In genomic region chr16:21778293-21778866, GRCm38 (mm10) we compare ENCODE assay signal across 8 mouse cellular contexts. TPM values are rescaled to one million over a fixed set of nuclear protein-coding genes. Genes with fewer than 3 reads are reported as not detected.
DNase-seq lines count a peak whose midpoint lies in the region; ATAC-seq lines count a peak whose summit lies in the region.

No protein-coding gene starts in this region.

- H3K9ac ChIP-seq in kidney, embryonic 16.5 days (replicated peaks; ENCODE audit: low read length), result no peak overlapping the region
- H3K9ac ChIP-seq in hindbrain, embryonic 13.5 days, result no peak overlapping the region
- no peak overlapping the region for H3K9ac ChIP-seq in lung, embryonic 15.5 days

- no peaks in the 10 kb centered on the region for H3K36me3 ChIP-seq in kidney, embryonic 16.5 days (ENCODE audit: insufficient read depth, low read length)
- H3K36me3 ChIP-seq in embryonic facial prominence, embryonic 10.5 days (replicated peaks), result no peaks in the 10 kb centered on the region
- no peaks in the 10 kb centered on the region for H3K36me3 ChIP-seq in hindbrain, embryonic 13.5 days
- no peaks in the 10 kb centered on the region for H3K36me3 ChIP-seq in lung, embryonic 15.5 days

- H3K9me3 ChIP-seq in kidney, embryonic 16.5 days (ENCODE audit: low read length), result no peaks in the 10 kb centered on the region
- no peaks in the 10 kb centered on the region for H3K9me3 ChIP-seq in embryonic facial prominence, embryonic 10.5 days
- H3K9me3 ChIP-seq in hindbrain, embryonic 13.5 days, result no peaks in the 10 kb centered on the region
- H3K9me3 ChIP-seq in lung, embryonic 15.5 days, result no peaks in the 10 kb centered on the region

- peak overlapping the region; percentile 20; the same call in 1 of the 2 replicates for H3K4me2 ChIP-seq in kidney, embryonic 16.5 days (replicated peaks; ENCODE audit: low read depth, low read length)
- H3K4me2 ChIP-seq in hindbrain, embryonic 13.5 days, result peak overlapping the region; percentile 26
- H3K4me2 ChIP-seq in lung, embryonic 15.5 days, result peak overlapping the region; percentile 3; the same call in 1 of the 2 replicates

- no peak for DNase-seq in kidney, adult 9 months
- DNase-seq in embryonic facial prominence, embryonic 10.5 days (ENCODE audit: low spot score), result peak; percentile 26
- peak; percentile 38 for DNase-seq in thymus, postnatal 14 days
- no peak for DNase-seq in right cerebral cortex, postnatal 14 days
- DNase-seq in urinary bladder, postnatal 25 days (ENCODE audit: low spot score), result no peak

- no peak overlapping the region for H3K27ac ChIP-seq in kidney, embryonic 16.5 days (ENCODE audit: low read length)
- no peak overlapping the region for H3K27ac ChIP-seq in embryonic facial prominence, embryonic 10.5 days (replicated peaks)
- H3K27ac ChIP-seq in hindbrain, embryonic 13.5 days, result no peak overlapping the region
- no peak overlapping the region for H3K27ac ChIP-seq in lung, embryonic 15.5 days

- peak overlapping the region; percentile 29 for H3K4me3 ChIP-seq in kidney, embryonic 16.5 days (ENCODE audit: low read length)
- peak overlapping the region; percentile 44 for H3K4me3 ChIP-seq in embryonic facial prominence, embryonic 10.5 days
- H3K4me3 ChIP-seq in hindbrain, embryonic 13.5 days, result peak overlapping the region; percentile 26; the same call in 1 of the 2 replicates
- peak overlapping the region; percentile 25 for H3K4me3 ChIP-seq in lung, embryonic 15.5 days

- no peaks in the 10 kb centered on the region for H3K27me3 ChIP-seq in kidney, embryonic 16.5 days (ENCODE audit: insufficient read depth, low read length)
- no peaks in the 10 kb centered on the region for H3K27me3 ChIP-seq in embryonic facial prominence, embryonic 10.5 days (replicated peaks; ENCODE audit: low read depth, poor library complexity, severe bottlenecking)
- no peaks in the 10 kb centered on the region for H3K27me3 ChIP-seq in hindbrain, embryonic 13.5 days
- no peaks in the 10 kb centered on the region for H3K27me3 ChIP-seq in lung, embryonic 15.5 days

- 54% methylated on average over 3 of the region's 3 CpGs for WGBS in kidney, embryonic 16.5 days
- WGBS in embryonic facial prominence, embryonic 10.5 days, result 35% methylated on average over 3 of the region's 3 CpGs
- WGBS in hindbrain, embryonic 13.5 days, result 43% methylated on average over 3 of the region's 3 CpGs
- WGBS in lung, embryonic 15.5 days, result 40% methylated on average over 3 of the region's 3 CpGs

- no peaks in the 10 kb centered on the region for H3K4me1 ChIP-seq in kidney, embryonic 16.5 days (ENCODE audit: insufficient read depth, low read length)
- H3K4me1 ChIP-seq in embryonic facial prominence, embryonic 10.5 days, result no peaks in the 10 kb centered on the region
- H3K4me1 ChIP-seq in hindbrain, embryonic 13.5 days (replicated peaks), result no peaks in the 10 kb centered on the region
- no peaks in the 10 kb centered on the region for H3K4me1 ChIP-seq in lung, embryonic 15.5 days

- no peak for ATAC-seq in kidney, embryonic 16.5 days (ENCODE audit: low FRiP score, low TSS enrichment)
- no peak for ATAC-seq in hindbrain, embryonic 13.5 days (ENCODE audit: low FRiP score)
- ATAC-seq in lung, embryonic 15.5 days (ENCODE audit: borderline replicate concordance, extremely low read depth, low FRiP score, low TSS enrichment), result no peak

RNA-seq across cellular contexts. Expression of gene Ehhadh, which starts 9.2 kb away (rescaled TPM):
- 5.6 and 6.7 TPM in 2 replicates for polyA plus RNA-seq in kidney, embryonic 16.5 days (2015; fragmentation: Nextera tagmentation; extraction: Ambion mirVana)
- 1.8 and 2.1 TPM in 2 replicates for polyA plus RNA-seq in embryonic facial prominence, embryonic 10.5 days (2016; fragmentation: Nextera tagmentation; extraction: Ambion mirVana)
- 1.3 TPM in 2 replicates for polyA plus RNA-seq in hindbrain, embryonic 13.5 days (2015; fragmentation: Nextera tagmentation; extraction: Ambion mirVana)
- 2.1 and 2.4 TPM in 2 replicates for polyA plus RNA-seq in lung, embryonic 15.5 days (2015; fragmentation: Nextera tagmentation; extraction: Ambion mirVana)

RNA-seq across cellular contexts. Expression of gene Map3k13, which starts 15.8 kb away (rescaled TPM):
- 1.0 and 1.2 TPM in 2 replicates for polyA plus RNA-seq in kidney, embryonic 16.5 days (2015; fragmentation: Nextera tagmentation; extraction: Ambion mirVana)
- polyA plus RNA-seq in embryonic facial prominence, embryonic 10.5 days (2016; fragmentation: Nextera tagmentation; extraction: Ambion mirVana), result 1.9 and 2.1 TPM in 2 replicates
- polyA plus RNA-seq in hindbrain, embryonic 13.5 days (2015; fragmentation: Nextera tagmentation; extraction: Ambion mirVana), result 7.9 and 8.2 TPM in 2 replicates
- 0.56 and 0.59 TPM in 2 replicates for polyA plus RNA-seq in lung, embryonic 15.5 days (2015; fragmentation: Nextera tagmentation; extraction: Ambion mirVana)

Comparison
In these comparisons a context has a peak if more than half of its experiments do, and no peak if none do; other contexts are left out.
1. DNase-seq: peak in embryonic facial prominence, embryonic 10.5 days (single experiment) and thymus, postnatal 14 days (single experiment); none in kidney, adult 9 months (single experiment), right cerebral cortex, postnatal 14 days (single experiment) and urinary bladder, postnatal 25 days (single experiment).
2. Peak in every context shown above with its lines, with median percentiles within 50 percentile points of each other: H3K4me2 ChIP-seq and H3K4me3 ChIP-seq.